Mouse (Mus musculus) lung, embryonic 14.5 days (tissue): ENCODE results near the gene Vps18. TPM values are rescaled to one million over a fixed set of nuclear protein-coding genes. Genes with fewer than 3 reads are reported as not detected.

Experiments used
- ATAC-seq: fragments of 200-750 bp; cut with Nextera tagmentation; 2 replicates; pipeline ENCODE4 v1.8.0; 2017; ENCODE audit warnings: mild to moderate bottlenecking, moderate TSS enrichment, moderate library complexity; ENCODE audit not compliant: insufficient read depth
- DNase-seq: peaks from one replicate; pipeline ENCODE4 v3.0.0-alpha.2; 2015
- H3K27ac ChIP-seq: fragments of 300-500 bp; sonication (generic); 2 replicates; pipeline ENCODE4 v1.5.1; 2014; ENCODE audit warnings: low read depth, mild to moderate bottlenecking, moderate library complexity
- H3K27me3 ChIP-seq: fragments of 300-500 bp; sonication (generic); 2 replicates; pipeline ENCODE4 v1.6.1; 2014; ENCODE audit warnings: low read length, control low read depth; ENCODE audit not compliant: insufficient read depth
- H3K36me3 ChIP-seq: fragments of 300-500 bp; sonication (generic); 2 replicates; pipeline ENCODE4 v1.6.1; 2014; ENCODE audit warnings: control low read depth; ENCODE audit not compliant: insufficient read depth
- H3K4me1 ChIP-seq: fragments of 300-500 bp; sonication (generic); 2 replicates; pipeline ENCODE4 v1.6.1; 2014; ENCODE audit warnings: antibody characterized with exemption, control low read depth; ENCODE audit not compliant: insufficient read depth
- H3K4me2 ChIP-seq: fragments of 300-500 bp; sonication (generic); 2 replicates; pipeline ENCODE4 v1.6.1; 2014; ENCODE audit warnings: mild to moderate bottlenecking
- H3K4me3 ChIP-seq: fragments of 300-500 bp; sonication (generic); 2 replicates; pipeline ENCODE4 v1.5.1; 2014; ENCODE audit warnings: low read depth, low read length
- H3K9ac ChIP-seq: fragments of 300-500 bp; sonication (generic); 2 replicates; pipeline ENCODE4 v1.6.1; 2014
- H3K9me3 ChIP-seq: fragments of 300-500 bp; sonication (generic); 2 replicates; pipeline ENCODE4 v1.6.1; 2016; ENCODE audit warnings: low read depth, low read length, control low read depth
- CTCF ChIP-seq: IDR thresholded peaks from 2 replicates; pipeline ENCODE4 v1.5.1; 2016; ENCODE audit warnings: antibody characterized with exemption, low read depth
- WGBS: fragments of 180-500 bp; shearing (Covaris S2); extraction: QIAGEN DNeasy Blood & Tissue Kit; methylation state at CpG from one replicate; pipeline ENCODE4 v1.1.7; 2014; 5-methylcytosine and 5-hydroxymethylcytosine counted together
- polyA plus RNA-seq: library from polyadenylated mRNA; unstranded; fragments of >200 nt; fragmentation: Nextera tagmentation; extraction: Ambion mirVana; gene quantifications from 2 replicates; pipeline ENCODE4 v1.2.1, GENCODE M21; 2014

Vps18 gene
- polyA plus RNA-seq, 1 experiment from 2014 or later = 17.5 TPM

- peak overlapping the region; percentile 57 for H3K4me3 ChIP-seq
- peak overlapping the region; percentile 63; the same call in 1 of the 2 replicates for H3K27ac ChIP-seq
- H3K9ac ChIP-seq = peak overlapping the region; percentile 45
- H3K9me3 ChIP-seq = no peaks in the 10 kb centered on the region
- H3K27me3 ChIP-seq = peaks cover 81% of the 10 kb centered on the region
- peak overlapping the region; percentile 92 for H3K4me2 ChIP-seq
- DNase-seq (peak; percentile 56), ATAC-seq (peak; percentile 13; the same call in 1 of the 2 replicates)
- no peak for TF ChIP-seq CTCF
- under 1% methylated on average over 61 of the region's 61 CpGs for WGBS
- peaks cover 9% of the 10 kb centered on the region for H3K36me3 ChIP-seq
- H3K4me1 ChIP-seq = peaks cover 29% of the 10 kb centered on the region
Measured at GRCm38 (mm10) chr2:119326161-119327101, 37.9 kb downstream of the Vps18 start.

GRCm38 (mm10) chr2:119327102-119327480 is 38.6 kb downstream of the Vps18 start:
- H3K27me3 ChIP-seq = peaks cover 74% of the 10 kb centered on the region
- under 1% methylated on average over 30 of the region's 30 CpGs for WGBS
- peak overlapping the region; percentile 45 for H3K9ac ChIP-seq
- DNase-seq = peak; percentile 78
- peaks cover 23% of the 10 kb centered on the region for H3K4me1 ChIP-seq
- no peak overlapping the region for H3K27ac ChIP-seq
- peak overlapping the region; percentile 57 for H3K4me3 ChIP-seq
- ATAC-seq = no peak
- H3K36me3 ChIP-seq = peaks cover 10% of the 10 kb centered on the region
- TF ChIP-seq CTCF = peak; percentile 66
- H3K4me2 ChIP-seq = peak overlapping the region; percentile 92
- no peaks in the 10 kb centered on the region for H3K9me3 ChIP-seq

- H3K9me3 ChIP-seq = no peaks in the 10 kb centered on the region
- WGBS = 23% methylated on average over 11 of the region's 11 CpGs
- no peak overlapping the region for H3K27ac ChIP-seq
- ATAC-seq (no peak), DNase-seq (no peak)
- H3K4me2 ChIP-seq = peak overlapping the region; percentile 92
- peaks cover 16% of the 10 kb centered on the region for H3K4me1 ChIP-seq
- peak overlapping the region; percentile 45; the same call in 1 of the 2 replicates for H3K9ac ChIP-seq
- H3K4me3 ChIP-seq = peak overlapping the region; percentile 57
- peaks cover 13% of the 10 kb centered on the region for H3K36me3 ChIP-seq
- H3K27me3 ChIP-seq = peaks cover 65% of the 10 kb centered on the region
- TF ChIP-seq CTCF = no peak
Measured at GRCm38 (mm10) chr2:119327942-119328526, 39.5 kb downstream of the Vps18 start.

DNA sequence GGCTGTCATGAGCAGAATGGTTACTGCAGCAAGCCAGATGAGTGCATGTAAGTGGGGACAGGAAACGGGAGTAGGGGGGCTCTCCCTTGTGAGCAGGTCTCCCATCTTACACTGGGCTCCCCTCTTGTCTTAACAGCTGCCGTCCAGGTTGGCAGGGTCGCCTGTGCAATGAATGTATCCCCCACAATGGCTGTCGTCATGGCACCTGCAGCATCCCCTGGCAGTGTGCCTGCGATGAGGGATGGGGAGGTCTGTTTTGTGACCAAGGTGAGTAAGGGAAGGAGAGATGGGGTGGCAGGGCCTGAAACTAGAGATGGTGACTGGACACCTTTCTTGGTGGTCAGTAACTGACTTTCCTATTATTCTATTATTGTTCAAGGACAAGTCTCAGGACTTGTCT is 40.0 kb downstream of the Vps18 start:
- Histone ChIP-seq H3K4me1 (peaks cover 16% of the 10 kb centered on the region), H3K9me3 (no peaks in the 10 kb centered on the region), H3K4me2 (peak overlapping the region; percentile 92), H3K36me3 (peaks cover 13% of the 10 kb centered on the region), H3K9ac (no peak overlapping the region), H3K4me3 (peak overlapping the region; percentile 57; the same call in 1 of the 2 replicates), H3K27ac (peak overlapping the region; percentile 31; the same call in 1 of the 2 replicates), H3K27me3 (peaks cover 60% of the 10 kb centered on the region)
- ATAC-seq = no peak
- no peak for DNase-seq
- 28% methylated on average over 5 of the region's 5 CpGs for WGBS
- no peak for TF ChIP-seq CTCF

GRCm38 (mm10) chr2:119329123-119329817 is 40.7 kb downstream of the Vps18 start:
- Histone ChIP-seq H3K9ac (no peak overlapping the region), H3K4me2 (peak overlapping the region; percentile 92), H3K9me3 (no peaks in the 10 kb centered on the region), H3K4me3 (no peak overlapping the region), H3K36me3 (peaks cover 13% of the 10 kb centered on the region), H3K27me3 (peaks cover 53% of the 10 kb centered on the region), H3K4me1 (peaks cover 12% of the 10 kb centered on the region), H3K27ac (peak overlapping the region; percentile 67)
- DNase-seq (peak; percentile 61), ATAC-seq (peak; percentile 59)
- WGBS = 35% methylated on average over 3 of the region's 3 CpGs
- TF ChIP-seq CTCF = no peak

DNA sequence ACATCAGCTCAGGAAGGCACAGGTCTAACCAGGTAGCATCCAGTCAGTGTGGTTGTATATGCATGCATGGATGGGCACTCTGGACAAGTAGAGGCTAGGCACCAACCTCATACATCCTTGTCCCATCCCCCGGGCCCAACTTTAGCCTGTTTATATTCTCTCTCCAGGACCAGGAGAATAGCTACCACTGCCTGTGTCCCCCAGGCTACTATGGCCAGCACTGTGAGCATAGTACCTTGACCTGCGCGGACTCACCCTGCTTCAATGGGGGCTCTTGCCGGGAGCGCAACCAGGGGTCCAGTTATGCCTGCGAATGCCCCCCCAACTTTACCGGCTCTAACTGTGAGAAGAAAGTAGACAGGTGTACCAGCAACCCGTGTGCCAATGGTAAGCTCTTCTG is 42.3 kb downstream of the Vps18 start:
- WGBS = 87% methylated on average over 8 of the region's 8 CpGs
- Histone ChIP-seq H3K27ac (peak overlapping the region; percentile 67), H3K27me3 (peaks cover 37% of the 10 kb centered on the region), H3K9me3 (no peaks in the 10 kb centered on the region), H3K4me2 (peak overlapping the region; percentile 29; the same call in 1 of the 2 replicates), H3K36me3 (peaks cover 13% of the 10 kb centered on the region), H3K4me3 (no peak overlapping the region; the same call in 1 of the 2 replicates), H3K4me1 (peaks cover 9% of the 10 kb centered on the region; the same call in 1 of the 2 replicates), H3K9ac (no peak overlapping the region)
- DNase-seq = no peak
- ATAC-seq = no peak
- no peak for TF ChIP-seq CTCF
